Mouse (Mus musculus) hindbrain, embryonic 16.5 days (tissue): ENCODE measurements around the gene Podn. TPM values are rescaled to one million over a fixed set of nuclear protein-coding genes. Genes with fewer than 3 reads are reported as not detected.
"Not testable (repeated sequence)": the region's sequence is repeated elsewhere in the genome, so short reads cannot be mapped to it uniquely, and the experiment has no call there.

Source experiments
- ATAC-seq: fragments of 200-750 bp; cut with Nextera tagmentation; 2 replicates; pipeline ENCODE4 v1.8.0; 2017; ENCODE audit warnings: moderate TSS enrichment, moderate library complexity
- H3K27ac ChIP-seq: fragments of 300-500 bp; sonication (generic); 2 replicates; pipeline ENCODE4 v1.5.1; 2014; ENCODE audit warnings: low read depth, mild to moderate bottlenecking, control low read depth, low read length, moderate library complexity
- H3K27me3 ChIP-seq: fragments of 300-500 bp; sonication (generic); replicated peaks from 2 replicates; pipeline ENCODE4 v1.6.1; 2014; ENCODE audit warnings: low read length; ENCODE audit not compliant: control insufficient read depth, insufficient read depth
- H3K36me3 ChIP-seq: fragments of 300-500 bp; sonication (generic); 2 replicates; pipeline ENCODE4 v1.6.1; 2014; ENCODE audit warnings: mild to moderate bottlenecking, low read length, moderate library complexity, mixed read lengths; ENCODE audit not compliant: control insufficient read depth, insufficient read depth
- H3K4me1 ChIP-seq: fragments of 300-500 bp; sonication (generic); 2 replicates; pipeline ENCODE4 v1.6.1; 2014; ENCODE audit warnings: low read depth, low read length; ENCODE audit not compliant: control insufficient read depth, insufficient read depth
- H3K4me2 ChIP-seq: fragments of 300-500 bp; sonication (generic); 2 replicates; pipeline ENCODE4 v1.6.1; 2014; ENCODE audit warnings: mild to moderate bottlenecking, low read length, control low read depth, moderate library complexity
- H3K4me3 ChIP-seq: fragments of 300-500 bp; sonication (generic); 2 replicates; pipeline ENCODE4 v1.5.1; 2014; ENCODE audit warnings: mild to moderate bottlenecking, low read length, control low read depth, moderate library complexity
- H3K9ac ChIP-seq: fragments of 300-500 bp; sonication (generic); 2 replicates; pipeline ENCODE4 v1.6.1; 2014; ENCODE audit warnings: low read depth, mild to moderate bottlenecking, control low read depth, low read length, moderate library complexity
- H3K9me3 ChIP-seq: fragments of 300-500 bp; sonication (generic); 2 replicates; pipeline ENCODE4 v1.6.1; 2014; ENCODE audit warnings: mild to moderate bottlenecking, low read length, moderate library complexity; ENCODE audit not compliant: control insufficient read depth
- WGBS: fragments of 180-500 bp; shearing (Covaris S2); extraction: QIAGEN DNeasy Blood & Tissue Kit; methylation state at CpG from one replicate; pipeline ENCODE4 v1.1.7; 2014; 5-methylcytosine and 5-hydroxymethylcytosine counted together
- polyA plus RNA-seq: library from polyadenylated mRNA; unstranded; fragments of >200 nt; fragmentation: Nextera tagmentation; extraction: Ambion mirVana; gene quantifications from 2 replicates; pipeline ENCODE4 v1.2.1, GENCODE M21; 2015

Podn gene
- polyA plus RNA-seq = 0.29 and 0.62 TPM in 2 replicates

DNA sequence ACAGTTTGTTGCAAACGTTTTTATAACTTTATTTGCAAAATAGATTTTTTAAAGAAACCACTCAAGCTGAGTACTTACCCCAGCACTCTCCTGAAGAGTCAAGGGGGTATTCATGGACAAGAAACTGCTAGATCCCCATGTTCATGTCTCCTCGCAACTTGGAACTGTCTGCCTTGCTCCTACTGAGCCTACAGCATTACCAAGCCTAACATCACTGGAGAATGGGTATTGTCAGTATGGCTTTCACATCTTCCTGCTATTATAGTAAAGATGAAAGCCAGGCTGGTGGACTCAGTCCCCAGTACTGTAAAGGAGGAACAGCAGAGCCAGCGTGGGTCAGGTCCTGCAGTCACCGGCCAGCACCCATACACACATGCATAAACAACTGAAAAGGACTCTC is at the start of gene Podn:
Gene Podn, minus strand, starts transcription at position 101 of the 400 bp plus-strand sequence.
- Histone ChIP-seq H3K4me3 (no peak within 1 kb of the TSS), H3K4me1 (no peaks in the 10 kb centered on the region), H3K9ac (no peak within 1 kb of the TSS), H3K27me3 (no peaks in the 10 kb centered on the region), H3K27ac (no peak within 1 kb of the TSS), H3K36me3 (no peaks in the 10 kb centered on the region; the same call in 1 of the 2 replicates), H3K9me3 (no peaks in the 10 kb centered on the region), H3K4me2 (no peak within 1 kb of the TSS)
- ATAC-seq = no peak
- 86% methylated on average over 4 of the region's 4 CpGs for WGBS

DNA sequence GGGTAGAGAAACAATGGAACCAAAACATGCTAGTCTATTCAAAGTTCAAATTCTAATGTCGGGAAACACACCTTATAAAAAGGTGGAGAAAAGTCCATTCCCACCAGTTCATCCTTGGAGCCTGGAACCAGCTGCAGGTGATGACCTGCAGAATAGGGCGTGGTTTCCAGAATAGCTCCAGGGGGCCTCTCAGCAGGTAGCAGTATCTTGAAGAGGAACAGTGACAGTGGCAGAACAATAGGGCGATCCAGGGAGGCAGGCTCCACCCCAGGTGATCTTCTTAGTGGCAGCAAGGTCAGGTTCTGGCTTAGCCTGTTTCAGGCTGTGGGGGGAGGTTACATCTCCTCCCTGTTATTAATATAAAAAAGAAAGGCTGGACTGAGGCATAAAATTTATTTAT is 49.3 kb upstream of the Podn start:
- not testable (repeated sequence) for H3K27ac ChIP-seq, H3K4me1 ChIP-seq, ATAC-seq, H3K4me2 ChIP-seq, H3K27me3 ChIP-seq, H3K36me3 ChIP-seq, H3K9me3 ChIP-seq, H3K9ac ChIP-seq, H3K4me3 ChIP-seq
- WGBS = 43% methylated on average over 3 of the region's 3 CpGs

DNA sequence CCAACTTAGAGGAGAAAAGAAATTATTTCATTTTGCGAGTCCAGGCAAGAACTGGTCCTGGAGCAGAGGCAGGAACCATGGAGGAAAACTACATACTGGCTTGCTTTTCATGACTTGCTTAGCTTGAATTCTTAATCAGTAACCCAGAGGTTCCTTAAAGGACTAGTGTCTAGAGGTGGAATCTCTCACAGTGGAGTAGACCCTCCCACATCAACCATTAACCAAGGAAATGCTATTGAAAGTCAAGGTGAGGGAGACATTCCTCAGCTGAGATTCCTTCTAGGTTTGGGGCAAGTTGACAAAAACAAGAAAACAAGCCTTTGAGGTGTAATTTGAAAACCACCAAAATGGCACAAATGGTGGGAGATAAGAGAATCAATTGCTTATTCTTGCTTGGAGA is 48.6 kb upstream of the Podn start, which contains the start of gene Scp2:
Gene Scp2, minus strand, starts transcription at position 119 of the 400 bp plus-strand sequence.
- no peaks in the 10 kb centered on the region for H3K4me1 ChIP-seq
- no peaks in the 10 kb centered on the region for H3K9me3 ChIP-seq
- H3K4me2 ChIP-seq = no peak within 1 kb of the TSS
- H3K27ac ChIP-seq = no peak within 1 kb of the TSS
- no peak for ATAC-seq
- no peak within 1 kb of the TSS for H3K4me3 ChIP-seq
- H3K9ac ChIP-seq = no peak within 1 kb of the TSS
- no peaks in the 10 kb centered on the region for H3K27me3 ChIP-seq
- 98% methylated on average over 1 of the region's 1 CpGs for WGBS
- no peaks in the 10 kb centered on the region for H3K36me3 ChIP-seq

DNA sequence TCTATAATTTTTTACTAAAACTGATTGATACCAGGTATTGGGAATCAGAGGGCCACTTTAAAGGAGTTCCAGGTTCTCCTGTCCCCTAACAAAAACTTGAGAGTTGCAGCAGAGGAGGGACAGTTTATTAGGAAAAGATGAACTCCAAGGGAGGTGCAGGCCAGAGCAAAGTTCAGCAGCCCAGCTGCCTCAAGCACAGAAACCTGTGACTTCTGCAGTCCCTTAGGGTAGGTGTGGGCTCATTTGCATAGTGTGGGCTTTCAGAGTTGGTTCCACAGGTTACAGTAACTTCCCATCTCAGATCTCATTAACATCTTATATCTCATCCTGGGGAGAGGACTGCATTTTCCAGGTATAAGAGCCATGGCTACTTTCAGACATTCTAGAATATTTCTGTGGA is 47.5 kb upstream of the Podn start:
- no peak overlapping the region for H3K9ac ChIP-seq
- no peaks in the 10 kb centered on the region for H3K36me3 ChIP-seq
- H3K27ac ChIP-seq = no peak overlapping the region
- no peaks in the 10 kb centered on the region for H3K9me3 ChIP-seq
- H3K27me3 ChIP-seq = no peaks in the 10 kb centered on the region
- no peak overlapping the region for H3K4me3 ChIP-seq
- H3K4me1 ChIP-seq = no peaks in the 10 kb centered on the region
- ATAC-seq = no peak
- no peak overlapping the region for H3K4me2 ChIP-seq

DNA sequence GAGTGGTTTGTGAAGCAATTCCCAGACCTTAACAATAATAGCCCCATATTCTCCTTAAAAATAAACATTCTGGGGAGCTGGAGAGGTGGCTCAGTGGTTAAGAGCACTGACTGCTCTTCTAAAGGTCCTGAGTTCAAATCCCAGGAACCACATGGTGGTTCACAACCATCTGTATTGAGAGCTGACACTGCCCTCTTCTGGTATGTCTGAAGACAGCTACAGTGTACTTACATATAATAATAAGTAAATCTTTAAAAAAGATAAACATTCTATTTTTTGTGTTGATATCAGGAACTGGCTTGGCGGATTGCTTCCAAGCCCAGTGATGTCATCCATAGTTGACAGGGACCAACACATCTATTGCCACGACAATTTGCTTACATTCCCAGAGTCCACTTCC is 46.9 kb upstream of the Podn start:
- whole genome bisulfite sequencing = 97% methylated on average over 2 of the region's 2 CpGs
- H3K27ac ChIP-seq, H3K36me3 ChIP-seq, ATAC-seq, H3K27me3 ChIP-seq, H3K4me2 ChIP-seq, H3K9ac ChIP-seq, H3K4me3 ChIP-seq, H3K4me1 ChIP-seq, H3K9me3 ChIP-seq: not testable (repeated sequence)

DNA sequence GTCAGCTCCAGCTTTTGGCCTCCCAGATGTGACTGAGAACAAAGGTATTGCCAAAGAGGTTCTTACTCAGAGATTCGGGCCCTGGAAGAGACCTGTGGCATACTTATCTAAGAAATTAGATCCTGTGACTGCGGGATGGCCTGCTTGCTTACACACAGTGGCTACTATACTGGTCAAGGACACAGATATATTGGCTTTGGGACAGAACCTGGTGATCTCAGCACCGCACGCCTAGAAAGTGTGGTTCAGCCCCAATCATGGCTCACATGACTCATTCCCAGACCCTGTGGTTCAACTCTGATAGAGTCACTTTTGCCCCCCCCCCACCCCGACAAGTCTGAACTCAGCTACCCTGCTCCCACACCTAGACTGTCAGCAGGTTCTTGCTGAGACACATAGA is 40.7 kb upstream of the Podn start:
- Histone ChIP-seq H3K36me3 (no peaks in the 10 kb centered on the region), H3K27me3 (no peaks in the 10 kb centered on the region), H3K4me2 (no peak overlapping the region), H3K9ac (no peak overlapping the region), H3K9me3 (no peaks in the 10 kb centered on the region), H3K4me3 (no peak overlapping the region), H3K27ac (no peak overlapping the region), H3K4me1 (no peaks in the 10 kb centered on the region)
- ATAC-seq = no peak
- WGBS = 90% methylated on average over 5 of the region's 5 CpGs

DNA sequence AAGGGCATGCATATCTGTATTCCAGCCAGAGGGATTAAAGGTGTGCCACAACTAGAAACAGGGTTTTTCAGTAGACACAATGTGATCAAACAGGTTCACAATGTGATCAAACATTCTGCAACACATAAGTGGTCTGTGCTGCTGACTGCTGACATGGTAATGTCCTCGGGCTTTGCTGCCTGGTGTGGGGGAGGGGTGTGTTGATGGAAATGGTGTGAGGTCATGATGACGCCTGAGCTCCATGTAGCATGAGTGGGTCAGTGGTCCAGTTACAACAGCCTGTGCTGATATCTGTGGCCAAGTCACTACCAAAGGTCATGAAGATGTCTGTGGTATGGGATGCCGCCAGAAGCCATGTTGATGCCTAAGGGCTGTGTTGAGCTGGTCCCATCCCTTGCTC is 34.2 kb upstream of the Podn start:
- 90% methylated on average over 3 of the region's 3 CpGs for WGBS

DNA sequence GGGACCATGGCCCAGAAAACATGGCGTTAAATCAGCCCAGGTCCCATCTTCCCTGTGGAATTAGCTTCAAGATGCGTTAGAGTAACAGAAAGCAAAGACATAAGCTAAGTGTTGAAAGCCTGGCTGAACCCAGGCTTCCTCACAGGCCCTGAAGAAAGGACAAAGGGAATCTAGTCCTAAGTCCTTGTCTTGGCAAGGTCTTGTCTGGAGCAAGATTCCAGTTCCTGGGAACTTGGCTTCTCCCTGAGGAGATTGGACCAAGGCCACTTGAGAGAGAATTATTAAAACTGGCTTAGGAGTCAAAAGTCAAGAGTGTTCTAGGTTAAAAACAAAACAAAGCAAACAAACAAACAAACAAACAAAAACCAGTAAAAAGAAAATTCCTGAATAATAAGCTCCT is 32.1 kb upstream of the Podn start:
- no peak for ATAC-seq
- WGBS = 85% methylated on average over 2 of the region's 2 CpGs
- Histone ChIP-seq H3K27ac (no peak overlapping the region), H3K4me1 (no peaks in the 10 kb centered on the region), H3K4me2 (no peak overlapping the region), H3K27me3 (no peaks in the 10 kb centered on the region), H3K4me3 (no peak overlapping the region), H3K9me3 (no peaks in the 10 kb centered on the region), H3K9ac (no peak overlapping the region), H3K36me3 (no peaks in the 10 kb centered on the region)

More for the DNA sequence above, 34.2 kb upstream of the Podn start:
- H3K27me3 ChIP-seq = no peaks in the 10 kb centered on the region
- H3K9ac ChIP-seq = no peak overlapping the region
- H3K4me1 ChIP-seq = no peaks in the 10 kb centered on the region
- no peak overlapping the region for H3K4me3 ChIP-seq
- H3K36me3 ChIP-seq = no peaks in the 10 kb centered on the region
- H3K9me3 ChIP-seq = no peaks in the 10 kb centered on the region
- ATAC-seq = no peak
- no peak overlapping the region for H3K4me2 ChIP-seq
- no peak overlapping the region for H3K27ac ChIP-seq

DNA sequence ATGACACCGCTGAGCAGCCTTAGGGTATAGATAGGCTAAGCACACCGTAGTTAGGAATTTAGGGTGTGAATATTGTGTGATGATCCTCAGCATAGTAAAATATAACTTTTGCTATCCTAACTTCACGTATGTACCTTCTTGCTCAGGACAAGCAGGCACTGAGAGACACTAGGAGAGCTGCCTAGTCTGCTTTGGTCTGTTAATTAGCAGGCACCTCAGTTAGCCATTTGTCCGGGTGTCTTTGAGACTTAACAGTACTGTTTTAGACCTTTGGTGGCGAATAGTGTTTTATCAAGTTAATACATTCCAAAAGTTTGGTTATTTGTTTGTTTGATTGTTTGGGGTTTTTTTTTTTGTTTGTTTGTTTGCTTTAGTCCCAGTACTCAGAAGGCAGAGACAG is 31.3 kb upstream of the Podn start:
- 85% methylated on average over 5 of the region's 5 CpGs for WGBS
- no peaks in the 10 kb centered on the region for H3K9me3 ChIP-seq
- H3K27me3 ChIP-seq = no peaks in the 10 kb centered on the region
- no peak for ATAC-seq
- no peaks in the 10 kb centered on the region for H3K4me1 ChIP-seq
- H3K9ac ChIP-seq = no peak overlapping the region
- H3K27ac ChIP-seq = no peak overlapping the region
- H3K36me3 ChIP-seq = no peaks in the 10 kb centered on the region
- no peak overlapping the region for H3K4me3 ChIP-seq
- H3K4me2 ChIP-seq = no peak overlapping the region

DNA sequence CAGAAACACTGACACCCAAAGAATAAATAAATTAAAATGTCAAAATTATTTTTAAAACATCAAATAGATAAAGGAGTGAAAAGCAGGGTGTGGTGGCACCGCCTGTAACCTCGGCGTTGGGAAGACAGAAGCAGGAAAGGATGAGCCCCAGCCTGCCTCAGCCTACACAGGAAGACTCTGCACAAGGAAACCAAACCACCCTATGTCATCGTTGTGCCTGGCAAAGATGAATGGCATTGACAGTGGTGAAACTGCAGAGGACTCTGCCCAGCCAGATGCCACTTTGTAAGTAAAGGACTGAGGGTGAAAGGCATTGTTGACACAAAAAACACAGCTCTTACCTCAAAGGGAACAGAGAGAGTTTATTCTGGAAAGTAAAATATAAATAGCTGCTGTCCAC is 30.0 kb upstream of the Podn start:
- H3K9me3 ChIP-seq = no peaks in the 10 kb centered on the region
- ATAC-seq = no peak
- no peaks in the 10 kb centered on the region for H3K27me3 ChIP-seq
- H3K9ac ChIP-seq = no peak overlapping the region
- no peak overlapping the region for H3K4me2 ChIP-seq
- no peak overlapping the region for H3K27ac ChIP-seq
- no peak overlapping the region for H3K4me3 ChIP-seq
- WGBS = 87% methylated on average over 4 of the region's 4 CpGs
- no peaks in the 10 kb centered on the region for H3K36me3 ChIP-seq
- H3K4me1 ChIP-seq = no peaks in the 10 kb centered on the region
